Mouse (Mus musculus): ENCODE measurements around the gene Sulf2.

The Sulf2 gene

GRCm38 (mm10) chr2:166175145-166175544, 19.7 kb upstream of the Sulf2 start:
- no peak for DNase-seq

GRCm38 (mm10) chr2:166173169-166173568, 17.7 kb upstream of the Sulf2 start:
- DNase-seq, result no peak

GRCm38 (mm10) chr2:166170173-166170572, 14.7 kb upstream of the Sulf2 start:
- no peak for DNase-seq

GRCm38 (mm10) chr2:166168868-166169267, 13.4 kb upstream of the Sulf2 start:
- DNase-seq, result no peak

- DNase-seq, result no peak
Observed at GRCm38 (mm10) chr2:166167387-166167786, 11.9 kb upstream of the Sulf2 start.

- DNase-seq, result no peak
Observed at GRCm38 (mm10) chr2:166165396-166165795, 9.9 kb upstream of the Sulf2 start.

- no peak for DNase-seq
Observed at GRCm38 (mm10) chr2:166164601-166165000, 9.1 kb upstream of the Sulf2 start.

- DNase-seq, result no peak
Observed at GRCm38 (mm10) chr2:166163917-166164316, 8.5 kb upstream of the Sulf2 start.

- DNase-seq, result no peak
Observed at GRCm38 (mm10) chr2:166163252-166163651, 7.8 kb upstream of the Sulf2 start.

- no peak for DNase-seq
Observed at GRCm38 (mm10) chr2:166162160-166162559, 6.7 kb upstream of the Sulf2 start.

- DNase-seq, result no peak
Observed at GRCm38 (mm10) chr2:166159276-166159675, 3.8 kb upstream of the Sulf2 start.

- no peak for DNase-seq
Observed at GRCm38 (mm10) chr2:166157767-166158561, 2.5 kb upstream of the Sulf2 start.

GRCm38 (mm10) chr2:166157144-166157543, 1.7 kb upstream of the Sulf2 start:
- no peak for DNase-seq

GRCm38 (mm10) chr2:166156122-166156521, 659 bp upstream of the Sulf2 start:
- DNase-seq, result no peak

GRCm38 (mm10) chr2:166154749-166155453, 562 bp downstream of the Sulf2 start:
- DNase-seq, result peak; percentile 4

GRCm38 (mm10) chr2:166153891-166154711, 1.4 kb downstream of the Sulf2 start:
- no peak for DNase-seq

- DNase-seq, result no peak
Observed at GRCm38 (mm10) chr2:166153399-166153793, 2.1 kb downstream of the Sulf2 start.

- DNase-seq, result no peak
Observed at GRCm38 (mm10) chr2:166152734-166153398, 2.6 kb downstream of the Sulf2 start.

- peak; percentile 18 for DNase-seq
Observed at GRCm38 (mm10) chr2:166151510-166152473, 3.7 kb downstream of the Sulf2 start.

GRCm38 (mm10) chr2:166150584-166150983, 4.9 kb downstream of the Sulf2 start:
- DNase-seq, result no peak

- DNase-seq, result no peak
Observed at GRCm38 (mm10) chr2:166149482-166149881, 6.0 kb downstream of the Sulf2 start.

Measured in cerebellum, adult 11 months (tissue).